Mouse (Mus musculus) urinary bladder, postnatal 14 days (tissue): ENCODE results near the gene Gnai3.
A peak's percentile ranks its signal among the peaks of the same experiment; 100 is the strongest.

Source experiments
- DNase-seq: peaks from one replicate; pipeline ENCODE4 v3.0.0; 2021; ENCODE audit warnings: low spot score

Gnai3 gene

DNA sequence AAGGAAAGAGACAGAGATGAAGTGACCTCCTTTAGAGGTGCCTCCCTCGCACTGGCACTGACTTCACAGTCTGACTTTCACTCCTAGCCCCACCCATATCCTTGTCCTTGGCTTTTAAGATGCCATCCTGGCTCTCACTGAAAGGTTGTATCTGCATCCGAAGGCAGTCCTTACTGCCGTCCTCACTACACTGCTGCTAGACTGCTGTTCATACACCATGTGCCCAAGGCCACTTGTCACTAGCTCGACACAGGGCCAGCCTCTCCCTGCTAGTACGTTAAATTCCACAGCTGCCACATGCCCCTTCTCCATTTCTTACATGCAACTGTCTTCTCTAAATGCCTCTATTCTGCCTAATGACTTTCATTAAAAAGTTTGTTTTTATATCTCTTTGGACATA, 34.6 kb downstream of the Gnai3 start:
- DNase-seq, result no peak

- DNase-seq, result no peak
Observed at GRCm38 (mm10) chr3:108105281-108105680, 40.7 kb downstream of the Gnai3 start.

- no peak for DNase-seq
Observed at GRCm38 (mm10) chr3:108102075-108102474, 43.9 kb downstream of the Gnai3 start.

DNA sequence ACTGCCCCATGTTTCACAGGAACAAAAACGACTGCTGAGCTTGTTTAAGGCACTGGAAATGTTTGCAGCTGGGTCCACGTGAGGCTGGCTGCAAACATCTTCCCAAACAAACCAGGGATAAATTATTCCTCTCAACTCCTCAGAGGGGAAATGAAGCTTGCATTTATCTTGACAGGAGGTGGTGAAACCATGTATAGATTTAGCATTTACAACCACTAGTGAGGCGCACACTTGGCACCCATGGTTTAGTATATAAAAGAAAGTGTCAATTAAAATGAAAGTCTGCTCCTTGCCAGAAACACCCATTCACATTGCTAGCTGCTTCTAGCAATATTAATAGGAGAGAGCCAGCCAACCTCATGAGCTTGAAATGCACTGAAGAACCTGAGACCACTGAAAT, 44.4 kb downstream of the Gnai3 start:
- no peak for DNase-seq

- DNase-seq, result no peak
Observed at GRCm38 (mm10) chr3:108098316-108098715, 47.6 kb downstream of the Gnai3 start.

GRCm38 (mm10) chr3:108097656-108098055, 48.3 kb downstream of the Gnai3 start:
- DNase-seq, result no peak

GRCm38 (mm10) chr3:108096726-108097125, 49.2 kb downstream of the Gnai3 start:
- no peak for DNase-seq

DNA sequence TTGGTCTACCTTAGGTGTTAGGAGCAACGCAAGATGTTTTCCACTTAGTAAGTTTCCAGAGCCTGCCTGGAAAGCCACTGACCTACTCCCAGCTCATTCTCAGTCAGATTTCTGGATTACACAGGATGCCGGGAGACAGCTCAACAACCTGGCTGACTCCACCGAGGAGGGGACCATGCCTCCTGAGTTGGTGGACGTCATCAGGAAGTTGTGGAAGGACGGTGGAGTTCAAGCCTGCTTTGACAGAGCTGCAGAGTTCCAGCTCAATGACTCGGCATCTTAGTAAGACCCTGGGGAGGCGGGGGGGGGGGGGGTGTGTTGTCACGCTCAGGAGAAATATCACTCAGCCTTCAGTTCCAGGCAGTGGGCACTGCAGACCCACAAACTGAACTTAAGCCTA, 49.7 kb downstream of the Gnai3 start:
- DNase-seq, result no peak

DNA sequence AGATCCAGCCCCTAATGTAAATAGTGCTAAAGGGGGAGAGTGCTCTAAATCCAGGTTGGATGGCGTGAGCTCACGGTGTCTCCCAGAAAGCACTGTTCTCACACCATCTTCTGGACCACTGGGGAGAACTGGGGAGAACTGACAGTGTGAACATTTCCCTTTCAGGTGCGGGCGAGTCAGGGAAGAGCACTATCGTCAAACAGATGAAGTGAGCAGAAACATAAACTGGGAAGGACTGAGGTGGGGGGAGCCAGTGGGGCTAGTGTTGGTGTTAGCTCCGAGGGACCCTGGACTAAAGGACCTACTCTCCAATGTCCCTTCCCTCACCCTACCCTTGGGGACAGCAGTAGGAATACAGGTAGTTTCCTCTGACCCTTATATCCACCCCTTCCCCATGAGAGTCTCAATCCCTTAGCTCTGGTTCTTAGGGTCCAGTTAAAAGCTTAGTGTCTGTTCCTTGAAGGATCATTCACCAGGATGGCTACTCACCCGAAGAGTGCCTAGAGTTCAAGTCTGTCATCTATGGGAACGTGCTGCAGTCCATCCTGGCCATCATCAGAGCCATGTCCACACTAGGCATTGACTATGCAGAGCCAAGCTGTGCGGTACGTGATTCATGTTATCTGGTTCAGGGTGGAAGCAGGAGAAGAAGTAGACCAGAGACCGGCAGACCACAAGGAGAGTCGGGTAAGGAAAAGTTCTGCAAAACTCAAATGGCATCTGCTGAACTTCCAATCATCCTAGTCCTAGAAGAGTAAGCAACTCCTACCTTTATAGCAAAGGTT, 50.8 kb downstream of the Gnai3 start:
- DNase-seq, result no peak

DNA sequence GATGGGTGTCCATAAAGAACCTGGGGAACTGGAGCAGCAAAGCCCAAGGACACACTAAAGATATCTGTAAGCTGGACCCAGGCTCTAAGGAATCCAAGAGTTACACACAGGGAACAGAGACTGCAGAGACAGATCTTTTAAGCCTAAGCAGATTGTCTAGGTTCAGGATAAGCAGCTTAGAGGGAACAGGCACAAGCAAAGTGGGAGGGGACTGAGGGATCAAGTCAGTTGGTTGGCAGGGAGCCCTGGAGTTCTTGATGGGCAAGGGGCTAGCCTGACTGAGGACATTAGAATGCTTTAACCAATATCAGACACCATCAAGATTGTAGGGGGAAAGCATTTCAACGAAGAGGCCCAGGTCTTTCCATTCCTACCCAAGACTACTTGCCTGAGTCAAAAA, 51.8 kb downstream of the Gnai3 start:
- DNase-seq, result no peak

GRCm38 (mm10) chr3:108093306-108093705, 52.6 kb downstream of the Gnai3 start:
- DNase-seq, result no peak

DNA sequence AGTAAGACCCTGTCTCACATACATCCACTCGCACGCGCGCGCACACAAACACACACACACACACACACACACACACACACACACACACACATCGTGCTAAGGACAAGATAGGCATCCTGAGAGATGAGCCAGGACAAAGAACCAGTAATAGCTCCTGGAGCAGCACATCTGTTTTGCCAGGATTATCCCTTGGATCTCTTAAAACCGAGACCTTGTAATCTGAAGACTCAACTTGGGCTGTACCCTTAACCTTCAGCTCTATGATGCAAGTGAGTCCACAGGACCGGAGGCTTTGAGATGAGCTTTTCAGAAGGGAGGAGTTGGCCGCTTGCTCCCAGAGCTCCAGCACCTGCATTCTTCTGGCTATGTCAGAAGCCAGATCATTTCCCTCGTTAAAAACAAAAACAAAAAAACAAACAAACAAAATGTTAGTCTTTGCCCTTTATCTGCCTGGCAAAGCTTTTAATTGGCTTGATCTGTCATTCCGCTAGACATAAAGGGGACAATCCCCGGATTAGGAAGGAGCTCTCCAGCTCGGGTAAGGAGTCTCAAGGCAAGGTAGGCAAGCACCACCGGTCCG, 53.3 kb downstream of the Gnai3 start, which contains the start of gene Gnat2:
Gene Gnat2 (plus strand): TSS at position 254 of the 580 bp plus-strand sequence.
- DNase-seq, result no peak

GRCm38 (mm10) chr3:108092030-108092429, 53.9 kb downstream of the Gnai3 start:
- DNase-seq, result no peak

- no peak for DNase-seq
Observed at GRCm38 (mm10) chr3:108090561-108090960, 55.4 kb downstream of the Gnai3 start.

DNA sequence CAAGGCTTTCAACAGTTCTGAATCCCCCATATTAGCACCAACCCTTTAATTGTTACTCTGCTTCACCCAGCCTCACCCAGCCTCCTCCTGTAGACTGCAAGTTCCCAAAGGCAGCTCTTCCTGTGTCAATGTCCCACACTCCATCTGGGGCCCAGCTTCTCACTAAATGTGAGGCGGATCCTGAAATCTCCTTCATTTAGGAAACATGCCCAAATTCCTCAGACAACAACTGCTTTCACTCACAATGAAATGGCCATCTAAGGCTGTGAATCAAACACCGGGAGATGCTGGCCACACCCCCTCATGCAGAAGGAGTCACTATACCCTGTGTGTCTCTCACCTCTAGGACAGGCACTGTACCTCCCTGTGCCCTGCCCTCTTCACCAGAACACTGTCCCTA, 56.0 kb downstream of the Gnai3 start:
- DNase-seq, result no peak

- no peak for DNase-seq
Observed at GRCm38 (mm10) chr3:108088842-108089380, 57.0 kb downstream of the Gnai3 start.

GRCm38 (mm10) chr3:108087329-108087728, 58.6 kb downstream of the Gnai3 start:
- DNase-seq, result no peak

- DNase-seq, result peak; percentile 84
Observed at GRCm38 (mm10) chr3:108086470-108086979, 59.4 kb downstream of the Gnai3 start, which contains the start of gene Ampd2. Gene Ampd2 (minus strand): TSS chr3:108086651.

DNA sequence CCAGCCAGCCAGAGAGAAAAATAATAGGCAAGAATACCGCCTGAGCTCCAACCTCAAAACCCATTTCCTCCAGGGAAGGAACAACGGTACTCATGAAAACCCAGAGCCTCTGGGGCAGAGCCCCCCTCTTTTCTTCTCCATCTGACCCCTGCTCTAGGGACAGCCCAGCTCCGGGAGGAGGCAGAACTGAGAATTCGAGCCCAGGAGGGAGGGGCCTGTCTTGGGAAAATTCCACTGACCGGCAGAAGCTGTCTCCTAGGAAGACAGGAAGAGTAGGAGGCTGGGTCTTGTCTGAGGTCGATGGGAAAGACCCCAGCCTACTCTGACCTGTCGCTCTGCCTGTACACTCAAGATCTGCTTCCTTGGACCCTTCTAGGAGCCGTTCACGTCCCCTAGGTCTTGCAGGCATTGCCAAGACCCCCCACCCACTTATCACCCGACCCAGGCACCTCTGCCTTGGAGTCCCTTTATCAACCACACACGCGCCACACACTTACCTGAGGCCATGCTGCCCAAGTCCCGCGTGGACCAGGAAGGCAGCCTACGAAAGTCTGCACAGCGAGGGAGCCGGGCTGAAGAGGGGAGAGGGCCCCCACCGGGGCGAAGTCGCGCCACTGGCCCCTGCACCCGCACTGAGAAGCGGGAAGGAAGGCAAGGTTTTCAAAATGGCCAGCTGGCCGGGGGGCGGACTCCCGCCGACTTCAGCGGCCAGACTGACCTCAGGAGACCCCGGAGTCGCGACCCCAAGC, 60.1 kb downstream of the Gnai3 start:
- DNase-seq, result peak; percentile 89

DNA sequence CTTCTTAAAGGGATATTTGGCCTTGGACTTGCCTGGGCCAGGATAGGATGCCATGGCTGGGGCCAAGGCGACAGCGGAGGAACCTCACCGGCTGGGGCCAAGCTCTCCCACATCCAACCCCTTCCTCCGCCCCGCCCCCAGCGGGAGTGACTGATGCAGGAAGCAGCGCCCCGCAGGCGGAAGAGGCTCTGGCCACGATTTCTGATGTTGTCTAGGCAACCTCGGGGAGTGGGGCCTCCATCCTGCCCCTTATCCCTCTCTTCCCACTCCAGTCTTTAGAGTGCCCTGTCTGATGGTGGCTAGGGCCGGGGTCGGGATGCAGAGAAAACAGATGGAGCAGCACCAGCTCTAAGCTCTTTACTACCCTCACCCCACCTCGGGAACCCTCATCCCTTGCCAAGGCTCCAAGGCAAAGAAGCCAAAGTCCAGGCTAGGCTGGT, 60.6 kb downstream of the Gnai3 start:
- DNase-seq, result peak; percentile 96

DNA sequence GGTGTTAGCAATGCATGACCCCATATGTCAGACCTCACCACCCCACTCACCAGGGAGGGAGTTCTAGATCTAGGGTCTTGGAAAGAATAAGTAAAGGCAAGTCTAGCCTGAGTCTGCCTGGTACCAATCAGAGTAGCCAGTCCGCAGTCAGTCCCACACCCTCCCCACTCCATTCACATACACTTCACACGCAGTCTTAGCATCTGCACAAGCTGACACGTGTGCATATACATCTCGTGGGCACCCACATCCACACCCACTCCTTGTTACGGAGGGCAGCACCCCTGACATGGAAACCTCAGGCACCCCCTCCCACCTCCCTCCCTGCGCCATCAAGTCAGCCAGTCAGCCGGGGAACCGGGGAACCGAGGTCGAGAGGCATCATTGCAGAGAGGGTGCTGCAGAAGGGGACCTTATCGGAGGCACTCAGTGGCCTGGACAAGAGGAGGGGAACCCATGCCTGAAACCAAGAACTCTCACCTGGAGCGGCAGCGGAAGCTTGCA, 61.1 kb downstream of the Gnai3 start:
- DNase-seq, result no peak

DNA sequence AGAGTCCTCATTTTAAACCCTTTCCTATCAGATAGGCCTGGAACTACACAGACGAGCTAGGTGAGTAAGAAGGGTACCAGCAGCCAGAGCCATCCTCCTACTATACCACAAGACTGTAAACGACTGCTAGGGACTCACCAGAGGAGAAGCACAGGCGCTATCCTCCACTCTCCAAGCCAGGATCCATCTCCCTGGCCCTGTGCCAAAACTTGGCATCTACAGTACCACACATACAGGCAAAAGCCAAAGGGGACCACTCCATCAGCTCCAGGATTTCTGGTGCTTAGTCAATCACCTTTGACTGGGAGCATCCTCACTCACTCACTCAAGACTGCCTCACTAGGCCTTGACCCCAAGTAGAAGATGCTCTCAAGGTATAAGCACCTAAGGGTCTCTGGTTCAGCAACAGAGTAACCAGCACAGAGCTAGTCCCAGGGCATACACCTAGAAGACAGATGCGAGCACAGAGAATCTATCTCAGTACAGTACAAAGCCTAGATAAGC, 62.0 kb downstream of the Gnai3 start:
- no peak for DNase-seq
